Mouse (Mus musculus): Measurements from ENCODE around the gene Gm960.
"Not testable (repeated sequence)": the region's sequence is repeated elsewhere in the genome, so short reads cannot be mapped to it uniquely, and the experiment has no call there.

The Gm960 gene

DNA sequence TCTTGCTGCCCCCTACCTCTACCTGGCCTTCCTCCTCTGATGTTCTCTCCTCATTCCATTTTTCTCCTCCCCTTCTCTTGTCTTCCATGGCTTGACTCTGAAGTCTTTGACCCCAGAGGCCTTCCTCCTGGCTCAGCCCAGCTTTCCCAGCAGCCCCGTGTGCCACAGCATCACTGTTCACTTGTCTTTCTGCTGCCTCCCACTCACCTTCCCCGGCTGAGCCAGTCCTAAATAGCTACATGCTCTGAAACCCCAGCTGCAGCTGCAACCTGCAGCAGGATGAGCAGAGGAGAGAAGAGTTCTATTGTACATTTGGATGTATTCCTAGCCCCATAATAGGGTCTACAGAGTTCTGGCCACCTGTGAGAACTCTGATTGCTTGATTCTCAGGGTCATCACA, 111.0 kb downstream of the Gm960 start:
- no peak for DNase-seq

DNA sequence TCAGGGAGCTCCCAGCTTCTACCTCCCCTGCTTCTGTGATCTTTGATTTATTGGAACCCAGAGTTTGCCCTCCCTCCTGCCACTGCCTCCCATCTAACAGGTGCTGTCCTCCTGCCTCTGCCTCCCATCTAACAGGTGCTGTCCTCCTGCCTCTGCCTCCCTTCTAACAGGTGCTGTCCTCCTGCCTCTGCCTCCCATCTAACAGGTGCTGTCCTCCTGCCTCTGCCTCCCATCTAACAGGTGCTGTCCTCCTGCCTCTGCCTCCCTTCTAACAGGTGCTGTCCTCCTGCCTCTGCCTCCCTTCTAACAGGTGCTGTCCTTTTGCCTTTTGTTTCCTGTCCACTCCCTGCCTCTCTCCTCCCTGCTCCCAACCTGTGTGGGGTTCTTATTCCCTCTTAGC, 111.7 kb downstream of the Gm960 start:
- DNase-seq: not testable (repeated sequence)

DNA sequence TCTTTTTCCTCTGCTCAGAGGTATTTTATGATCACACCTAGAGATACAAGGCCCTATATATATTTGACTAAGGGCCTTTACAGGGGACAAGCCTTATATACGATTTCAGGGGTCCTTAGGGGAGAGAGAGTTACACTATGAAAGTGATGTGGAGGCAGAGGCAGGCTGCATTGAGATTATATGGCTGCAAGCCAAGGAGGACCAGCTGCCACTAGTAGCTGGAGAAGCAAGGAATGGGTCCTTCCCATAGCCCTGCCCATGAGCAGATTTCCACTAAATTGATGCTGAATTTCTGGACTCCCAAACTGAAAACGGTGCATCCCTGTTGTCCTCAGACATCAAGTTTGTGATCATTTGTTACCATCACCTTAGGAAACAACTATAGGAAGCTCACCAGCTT, 114.6 kb downstream of the Gm960 start:
- DNase-seq: no peak

DNA sequence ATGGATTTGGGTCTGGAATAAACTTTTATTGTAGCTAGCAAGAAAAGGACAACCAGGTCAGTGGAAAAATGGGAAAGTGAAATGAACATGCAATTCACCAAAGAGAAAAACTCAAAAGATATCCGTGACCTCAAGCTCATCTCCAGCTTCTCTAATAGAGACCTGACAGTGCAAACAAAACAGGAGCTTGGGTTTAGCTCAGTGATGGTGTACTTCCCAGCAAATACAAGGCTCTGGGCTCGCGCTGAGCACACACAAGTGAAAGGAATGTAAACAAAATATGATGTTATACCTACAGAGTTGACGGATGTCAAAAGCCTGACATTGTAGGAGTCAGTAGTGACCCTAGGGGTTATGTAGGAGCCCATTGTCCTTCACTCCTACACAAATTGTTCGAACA, 119.2 kb downstream of the Gm960 start:
- DNase-seq: no peak

- DNase-seq: peak; percentile 96
Observed at GRCm38 (mm10) chr19:4578799-4579198, 119.7 kb downstream of the Gm960 start.

Measured in heart, adult 11 months (tissue).